Mouse (Mus musculus): Measurements from ENCODE around the gene Spsb4. TPM values are rescaled to one million over a fixed set of nuclear protein-coding genes. Genes with fewer than 3 reads are reported as not detected.

The Spsb4 gene
- polyA plus RNA-seq, 1 experiment from 2014 or later: 8.4 TPM

GRCm38 (mm10) chr9:96979417-96980030, 39.1 kb downstream of the Spsb4 start:
- Histone ChIP-seq H3K36me3 (ENCODE audit: inconsistent target) (no peaks in the 10 kb centered on the region), H3K27ac (no peak overlapping the region), H3K79me2 (ENCODE audit: inconsistent target) (no peaks in the 10 kb centered on the region), H3K4me3 (ENCODE audit: inconsistent target) (no peak overlapping the region)
- 82% methylated on average over 13 of the region's 13 CpGs for WGBS (ENCODE audit: missing documents)

GRCm38 (mm10) chr9:96978147-96978782, 40.4 kb downstream of the Spsb4 start:
- Histone ChIP-seq H3K36me3 (ENCODE audit: inconsistent target) (no peaks in the 10 kb centered on the region), H3K79me2 (ENCODE audit: inconsistent target) (no peaks in the 10 kb centered on the region), H3K4me3 (ENCODE audit: inconsistent target) (no peak overlapping the region), H3K27ac (no peak overlapping the region)
- WGBS (ENCODE audit: missing documents): 91% methylated on average over 10 of the region's 10 CpGs

GRCm38 (mm10) chr9:96977287-96978145, 41.1 kb downstream of the Spsb4 start:
- Histone ChIP-seq H3K27ac (no peak overlapping the region), H3K4me3 (ENCODE audit: inconsistent target) (no peak overlapping the region), H3K79me2 (ENCODE audit: inconsistent target) (no peaks in the 10 kb centered on the region), H3K36me3 (ENCODE audit: inconsistent target) (no peaks in the 10 kb centered on the region)
- 90% methylated on average over 13 of the region's 13 CpGs for WGBS (ENCODE audit: missing documents)

- Histone ChIP-seq H3K36me3 (ENCODE audit: inconsistent target) (no peaks in the 10 kb centered on the region), H3K27ac (no peak overlapping the region), H3K4me3 (ENCODE audit: inconsistent target) (no peak overlapping the region), H3K79me2 (ENCODE audit: inconsistent target) (no peaks in the 10 kb centered on the region)
- WGBS (ENCODE audit: missing documents): 93% methylated on average over 9 of the region's 9 CpGs
Observed at GRCm38 (mm10) chr9:96973091-96973490, 45.6 kb downstream of the Spsb4 start.

- Histone ChIP-seq H3K27ac (no peak overlapping the region), H3K4me3 (ENCODE audit: inconsistent target) (no peak overlapping the region), H3K79me2 (ENCODE audit: inconsistent target) (no peaks in the 10 kb centered on the region), H3K36me3 (ENCODE audit: inconsistent target) (no peaks in the 10 kb centered on the region)
- 94% methylated on average over 9 of the region's 9 CpGs for WGBS (ENCODE audit: missing documents)
Observed at GRCm38 (mm10) chr9:96971625-96972404, 46.8 kb downstream of the Spsb4 start.

- Histone ChIP-seq H3K79me2 (ENCODE audit: inconsistent target) (no peaks in the 10 kb centered on the region), H3K4me3 (ENCODE audit: inconsistent target) (no peak overlapping the region), H3K36me3 (ENCODE audit: inconsistent target) (no peaks in the 10 kb centered on the region), H3K27ac (no peak overlapping the region)
- 75% methylated on average over 1 of the region's 1 CpGs for WGBS (ENCODE audit: missing documents)
Observed at GRCm38 (mm10) chr9:96967516-96967915, 51.1 kb downstream of the Spsb4 start.

GRCm38 (mm10) chr9:96966465-96966864, 52.2 kb downstream of the Spsb4 start:
- WGBS (ENCODE audit: missing documents): 90% methylated on average over 7 of the region's 7 CpGs
- no peaks in the 10 kb centered on the region for H3K36me3 ChIP-seq (ENCODE audit: inconsistent target)
- no peak overlapping the region for H3K4me3 ChIP-seq (ENCODE audit: inconsistent target)
- no peak overlapping the region for H3K27ac ChIP-seq
- no peaks in the 10 kb centered on the region for H3K79me2 ChIP-seq (ENCODE audit: inconsistent target)

GRCm38 (mm10) chr9:96963443-96964215, 55.0 kb downstream of the Spsb4 start:
- Histone ChIP-seq H3K27ac (no peak overlapping the region), H3K36me3 (ENCODE audit: inconsistent target) (no peaks in the 10 kb centered on the region), H3K79me2 (ENCODE audit: inconsistent target) (no peaks in the 10 kb centered on the region), H3K4me3 (ENCODE audit: inconsistent target) (no peak overlapping the region)
- WGBS (ENCODE audit: missing documents): 79% methylated on average over 13 of the region's 13 CpGs

- H3K36me3 ChIP-seq (ENCODE audit: inconsistent target): no peaks in the 10 kb centered on the region
- H3K79me2 ChIP-seq (ENCODE audit: inconsistent target): no peaks in the 10 kb centered on the region
- no peak overlapping the region for H3K27ac ChIP-seq
- WGBS (ENCODE audit: missing documents): 86% methylated on average over 8 of the region's 8 CpGs
- H3K4me3 ChIP-seq (ENCODE audit: inconsistent target): no peak overlapping the region
Observed at GRCm38 (mm10) chr9:96962714-96963113, 55.9 kb downstream of the Spsb4 start.

GRCm38 (mm10) chr9:96961986-96962701, 56.5 kb downstream of the Spsb4 start:
- WGBS (ENCODE audit: missing documents): 89% methylated on average over 17 of the region's 17 CpGs
- no peak overlapping the region for H3K4me3 ChIP-seq (ENCODE audit: inconsistent target)
- H3K36me3 ChIP-seq (ENCODE audit: inconsistent target): no peaks in the 10 kb centered on the region
- H3K27ac ChIP-seq: no peak overlapping the region
- H3K79me2 ChIP-seq (ENCODE audit: inconsistent target): no peaks in the 10 kb centered on the region

- H3K4me3 ChIP-seq (ENCODE audit: inconsistent target): no peak overlapping the region
- H3K27ac ChIP-seq: no peak overlapping the region
- no peaks in the 10 kb centered on the region for H3K79me2 ChIP-seq (ENCODE audit: inconsistent target)
- H3K36me3 ChIP-seq (ENCODE audit: inconsistent target): no peaks in the 10 kb centered on the region
- 67% methylated on average over 7 of the region's 7 CpGs for WGBS (ENCODE audit: missing documents)
Observed at GRCm38 (mm10) chr9:96961006-96961405, 57.6 kb downstream of the Spsb4 start.

- WGBS (ENCODE audit: missing documents): 68% methylated on average over 4 of the region's 4 CpGs
- H3K36me3 ChIP-seq (ENCODE audit: inconsistent target): no peaks in the 10 kb centered on the region
- H3K79me2 ChIP-seq (ENCODE audit: inconsistent target): no peaks in the 10 kb centered on the region
- no peak overlapping the region for H3K4me3 ChIP-seq (ENCODE audit: inconsistent target)
- H3K27ac ChIP-seq: no peak overlapping the region
Observed at GRCm38 (mm10) chr9:96960241-96960640, 58.4 kb downstream of the Spsb4 start.

GRCm38 (mm10) chr9:96959469-96959868, 59.2 kb downstream of the Spsb4 start:
- H3K27ac ChIP-seq: no peak overlapping the region
- H3K36me3 ChIP-seq (ENCODE audit: inconsistent target): no peaks in the 10 kb centered on the region
- H3K4me3 ChIP-seq (ENCODE audit: inconsistent target): no peak overlapping the region
- 71% methylated on average over 7 of the region's 7 CpGs for WGBS (ENCODE audit: missing documents)
- H3K79me2 ChIP-seq (ENCODE audit: inconsistent target): no peaks in the 10 kb centered on the region
